8 mouse cellular contexts compared by ENCODE assay signal in the genomic region with DNA sequence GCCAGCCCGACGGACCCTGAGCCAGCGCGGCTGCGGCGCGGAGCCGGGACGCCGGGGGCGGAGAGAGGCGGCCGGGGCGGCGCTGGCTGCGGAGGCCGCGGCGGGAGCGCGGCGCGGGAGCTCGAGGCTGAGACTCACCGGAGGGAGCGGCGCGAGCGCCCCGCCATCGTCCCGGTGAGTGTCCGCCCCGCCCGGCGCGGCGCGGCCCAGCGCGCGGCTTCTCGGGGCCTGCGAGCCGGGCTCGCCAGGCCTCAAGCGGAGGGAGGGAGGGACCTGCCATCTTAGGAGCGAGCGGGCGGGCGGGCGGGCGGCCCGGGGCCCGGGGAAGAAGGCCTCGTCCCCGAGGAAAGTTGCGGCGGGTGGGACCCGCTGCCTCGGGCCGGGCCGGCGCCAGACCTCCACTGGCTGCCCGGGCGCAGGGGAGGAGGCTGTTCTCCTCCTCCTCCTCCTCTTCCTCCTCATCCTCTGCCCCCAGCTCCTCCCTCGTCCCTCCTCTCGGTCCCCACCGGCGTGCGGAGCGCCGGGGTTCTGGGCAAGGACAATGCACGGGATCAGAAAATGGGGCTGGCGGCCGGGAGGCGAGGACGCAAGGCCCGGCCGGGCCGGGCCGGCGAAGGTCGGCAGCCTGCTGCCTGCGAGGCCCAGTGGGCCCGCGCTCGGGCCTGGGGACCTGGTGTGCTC. TPM values are rescaled to one million over a fixed set of nuclear protein-coding genes. Genes with fewer than 3 reads are reported as not detected.
A peak's percentile ranks its signal among the peaks of the same experiment; 100 is the strongest.
DNase-seq lines count a peak whose midpoint lies in the region; ATAC-seq and TF ChIP-seq lines count a peak whose summit lies in the region.

No protein-coding gene starts in this region.

- peak; percentile 4; the same call in 1 of the 2 replicates for ATAC-seq in embryonic facial prominence, embryonic 15.5 days (ENCODE audit: insufficient number of reproducible peaks, low FRiP score, low TSS enrichment, low read depth)
- peak; percentile 26; the same call in 1 of the 2 replicates for ATAC-seq in kidney, embryonic 14.5 days (ENCODE audit: low FRiP score, low TSS enrichment)
- ATAC-seq in liver, embryonic 12.5 days: peak; percentile 60

- peak overlapping the region; percentile 100 for H3K27ac ChIP-seq in embryonic facial prominence, embryonic 15.5 days (replicated peaks)
- peak overlapping the region; percentile 100 for H3K27ac ChIP-seq in heart, embryonic 10.5 days
- H3K27ac ChIP-seq in kidney, embryonic 14.5 days (ENCODE audit: low read depth, low read length): peak overlapping the region; percentile 100
- H3K27ac ChIP-seq in liver, embryonic 12.5 days: peak overlapping the region; percentile 100

- WGBS in embryonic facial prominence, embryonic 15.5 days: under 1% methylated on average over 68 of the region's 88 CpGs
- 4% methylated on average over 57 of the region's 88 CpGs for WGBS in heart, embryonic 10.5 days
- WGBS in kidney, embryonic 14.5 days: under 1% methylated on average over 33 of the region's 88 CpGs
- WGBS in liver, embryonic 12.5 days (ENCODE audit: insufficient replicate concordance): under 1% methylated on average over 34 of the region's 88 CpGs

- no peaks in the 10 kb centered on the region for H3K9me3 ChIP-seq in embryonic facial prominence, embryonic 15.5 days (replicated peaks)
- no peaks in the 10 kb centered on the region for H3K9me3 ChIP-seq in heart, embryonic 10.5 days
- no peaks in the 10 kb centered on the region for H3K9me3 ChIP-seq in kidney, embryonic 14.5 days (ENCODE audit: control insufficient read depth, low read length)
- H3K9me3 ChIP-seq in liver, embryonic 12.5 days (replicated peaks): no peaks in the 10 kb centered on the region

- peak overlapping the region; percentile 99 for H3K9ac ChIP-seq in embryonic facial prominence, embryonic 15.5 days
- H3K9ac ChIP-seq in kidney, embryonic 14.5 days (ENCODE audit: low read depth, low read length): peak overlapping the region; percentile 100
- peak overlapping the region; percentile 96 for H3K9ac ChIP-seq in liver, embryonic 12.5 days

- peaks cover 50% of the 10 kb centered on the region for H3K79me2 ChIP-seq in myocyte (ENCODE audit: control insufficient read depth, insufficient read depth)

- peak; percentile 41 for DNase-seq in layer of hippocampus, adult 11-12 months (ENCODE audit: low spot score)
- DNase-seq in layer of hippocampus, adult 9-10 months (ENCODE audit: low spot score): no peak
- peak; percentile 83 for DNase-seq in heart, embryonic 10.5 days (ENCODE audit: low spot score)
- peak; percentile 65 to 84 for DNase-seq in spleen, postnatal 4 days (ENCODE audit: low spot score in 2 of 2)

- H3K4me1 ChIP-seq in embryonic facial prominence, embryonic 15.5 days: peaks cover 24% of the 10 kb centered on the region
- peaks cover 31% of the 10 kb centered on the region for H3K4me1 ChIP-seq in heart, embryonic 10.5 days
- H3K4me1 ChIP-seq in kidney, embryonic 14.5 days (ENCODE audit: control insufficient read depth, insufficient read depth, low read length): peaks cover 25% of the 10 kb centered on the region; the same call in 1 of the 2 replicates
- peaks cover 49% of the 10 kb centered on the region for H3K4me1 ChIP-seq in liver, embryonic 12.5 days

- peak overlapping the region; percentile 93 for H3K4me3 ChIP-seq in embryonic facial prominence, embryonic 15.5 days (replicated peaks)
- H3K4me3 ChIP-seq in heart, embryonic 10.5 days: peak overlapping the region; percentile 98
- H3K4me3 ChIP-seq in kidney, embryonic 14.5 days (ENCODE audit: low read length): peak overlapping the region; percentile 99
- peak overlapping the region; percentile 96 for H3K4me3 ChIP-seq in liver, embryonic 12.5 days
- H3K4me3 ChIP-seq in myocyte: peak overlapping the region; percentile 47

- H3ac ChIP-seq in myocyte (ENCODE audit: control insufficient read depth, insufficient read length): peak overlapping the region; percentile 99

- no peaks in the 10 kb centered on the region for H3K36me3 ChIP-seq in embryonic facial prominence, embryonic 15.5 days
- H3K36me3 ChIP-seq in heart, embryonic 10.5 days: no peaks in the 10 kb centered on the region
- no peaks in the 10 kb centered on the region for H3K36me3 ChIP-seq in kidney, embryonic 14.5 days (ENCODE audit: control insufficient read depth, insufficient read depth, low read length)
- peaks cover 1% of the 10 kb centered on the region; the same call in 1 of the 2 replicates for H3K36me3 ChIP-seq in liver, embryonic 12.5 days
- H3K36me3 ChIP-seq in myocyte (ENCODE audit: control insufficient read depth, insufficient read depth): no peaks in the 10 kb centered on the region

- TF ChIP-seq POLR2A in myocyte (IDR thresholded peaks at IDR 0.05; ENCODE audit: insufficient read length, low read depth): peak; percentile 36

- peak overlapping the region; percentile 57 for H3K4me2 ChIP-seq in embryonic facial prominence, embryonic 15.5 days (replicated peaks)
- peak overlapping the region; percentile 78 for H3K4me2 ChIP-seq in kidney, embryonic 14.5 days (replicated peaks; ENCODE audit: low read depth, low read length)
- peak overlapping the region; percentile 80 for H3K4me2 ChIP-seq in liver, embryonic 12.5 days
- peak overlapping the region; percentile 89 for H3K4me2 ChIP-seq in myocyte (ENCODE audit: low read depth)

- no peaks in the 10 kb centered on the region for H3K27me3 ChIP-seq in embryonic facial prominence, embryonic 15.5 days
- no peaks in the 10 kb centered on the region for H3K27me3 ChIP-seq in heart, embryonic 10.5 days (ENCODE audit: insufficient read depth, poor library complexity, severe bottlenecking)
- no peaks in the 10 kb centered on the region for H3K27me3 ChIP-seq in kidney, embryonic 14.5 days (ENCODE audit: control insufficient read depth, insufficient read depth, low read length)
- no peaks in the 10 kb centered on the region for H3K27me3 ChIP-seq in liver, embryonic 12.5 days (replicated peaks)
- no peaks in the 10 kb centered on the region for H3K27me3 ChIP-seq in myocyte (ENCODE audit: control insufficient read depth, insufficient read depth, insufficient read length)

TF ChIP-seq in myocyte, 11 proteins besides CTCF, POLR2A, EP300 and RAD21:
- TF ChIP-seq TCF12 (IDR thresholded peaks at IDR 0.05; ENCODE audit: insufficient read depth, poor library complexity, severe bottlenecking) (no peak), POLR2AphosphoS2 (IDR thresholded peaks at IDR 0.05; ENCODE audit: insufficient read length, low read depth) (peak; percentile 40), USF1 (IDR thresholded peaks at IDR 0.05; ENCODE audit: low read depth) (no peak)
TF ChIP-seq in myocyte: peak in this region for 1.

RNA-seq across cellular contexts. Expression of a gene that starts 0.7 kb away (rescaled TPM):
- polyA plus RNA-seq in embryonic facial prominence, embryonic 15.5 days (2015; fragmentation: Nextera tagmentation; extraction: Ambion mirVana): 9.1 and 9.7 TPM in 2 replicates
- polyA plus RNA-seq in heart, embryonic 10.5 days (2016; fragmentation: Nextera tagmentation; extraction: Ambion mirVana): 7.7 and 8.1 TPM in 2 replicates
- polyA plus RNA-seq in kidney, embryonic 14.5 days (2014; fragmentation: Nextera tagmentation; extraction: Ambion mirVana): 13.3 and 18.2 TPM in 2 replicates
- 4.8 and 4.9 TPM in 2 replicates for polyA plus RNA-seq in liver, embryonic 12.5 days (2016; fragmentation: Nextera tagmentation; extraction: Ambion mirVana)
- polyA plus RNA-seq in myocyte (2012; fragmentation: generic; extraction: Trizol): 20.7 TPM

RNA-seq across cellular contexts. Expression of a gene that starts 43.9 kb away (rescaled TPM):
- polyA plus RNA-seq in embryonic facial prominence, embryonic 15.5 days (2015; fragmentation: Nextera tagmentation; extraction: Ambion mirVana): 55.8 and 56.1 TPM in 2 replicates
- polyA plus RNA-seq in heart, embryonic 10.5 days (2016; fragmentation: Nextera tagmentation; extraction: Ambion mirVana): 60.0 and 61.4 TPM in 2 replicates
- polyA plus RNA-seq in kidney, embryonic 14.5 days (2014; fragmentation: Nextera tagmentation; extraction: Ambion mirVana): 45.1 and 59.2 TPM in 2 replicates
- 25.8 and 27.7 TPM in 2 replicates for polyA plus RNA-seq in liver, embryonic 12.5 days (2016; fragmentation: Nextera tagmentation; extraction: Ambion mirVana)
- polyA plus RNA-seq in myocyte (2012; fragmentation: generic; extraction: Trizol): 58.3 TPM

Comparison
In these comparisons a context has a peak if more than half of its experiments do, and no peak if none do; other contexts are left out.
1. ATAC-seq: peak in every context shown above with its lines; median percentile 60 in liver, embryonic 12.5 days; 26 in kidney, embryonic 14.5 days; 4 in embryonic facial prominence, embryonic 15.5 days.
2. H3K4me3 ChIP-seq: peak in every context shown above with its lines; median percentile 99 in kidney, embryonic 14.5 days; 98 in heart, embryonic 10.5 days; 96 in liver, embryonic 12.5 days; 93 in embryonic facial prominence, embryonic 15.5 days; 47 in myocyte.